Mouse (Mus musculus) intestine, embryonic 16.5 days (tissue): ENCODE data around the gene Apln. TPM values are rescaled to one million over a fixed set of nuclear protein-coding genes. Genes with fewer than 3 reads are reported as not detected.
A peak's percentile ranks its signal among the peaks of the same experiment; 100 is the strongest.

Source experiments
- ATAC-seq: fragments of 200-750 bp; cut with Nextera tagmentation; 2 replicates; pipeline ENCODE4 v1.8.0; 2017; ENCODE audit warnings: moderate TSS enrichment, moderate library complexity
- H3K27ac ChIP-seq: fragments of 300-500 bp; sonication (generic); 2 replicates; pipeline ENCODE4 v1.5.1; 2014; ENCODE audit warnings: mild to moderate bottlenecking, low read length
- H3K27me3 ChIP-seq: fragments of 300-500 bp; sonication (generic); replicated peaks from 2 replicates; pipeline ENCODE4 v1.6.1; 2014; ENCODE audit warnings: low read length, control low read depth, mixed read lengths; ENCODE audit not compliant: control insufficient read depth, insufficient read depth
- H3K36me3 ChIP-seq: fragments of 300-500 bp; sonication (generic); 2 replicates; pipeline ENCODE4 v1.6.1; 2014; ENCODE audit warnings: low read length, control low read depth; ENCODE audit not compliant: control insufficient read depth, insufficient read depth
- H3K4me1 ChIP-seq: fragments of 300-500 bp; sonication (generic); 2 replicates; pipeline ENCODE4 v1.6.1; 2014; ENCODE audit warnings: low read length, control low read depth, mixed read lengths; ENCODE audit not compliant: control insufficient read depth, insufficient read depth
- H3K4me2 ChIP-seq: fragments of 300-500 bp; sonication (generic); 2 replicates; pipeline ENCODE4 v1.6.1; 2014; ENCODE audit warnings: low read depth, low read length, control low read depth
- H3K4me3 ChIP-seq: fragments of 300-500 bp; sonication (generic); 2 replicates; pipeline ENCODE4 v1.5.1; 2014; ENCODE audit warnings: mild to moderate bottlenecking, low read length
- H3K9ac ChIP-seq: fragments of 300-500 bp; sonication (generic); 2 replicates; pipeline ENCODE4 v1.6.1; 2014; ENCODE audit warnings: low read depth, low read length
- H3K9me3 ChIP-seq: fragments of 300-500 bp; sonication (generic); 2 replicates; pipeline ENCODE4 v1.6.1; 2016; ENCODE audit warnings: low read length, control low read depth; ENCODE audit not compliant: control insufficient read depth
- WGBS: fragments of 180-500 bp; shearing (Covaris S2); extraction: QIAGEN DNeasy Blood & Tissue Kit; methylation state at CpG from one replicate; pipeline ENCODE4 v1.1.7; 2014; 5-methylcytosine and 5-hydroxymethylcytosine counted together
- polyA plus RNA-seq: library from polyadenylated mRNA; unstranded; fragments of >200 nt; fragmentation: Nextera tagmentation; extraction: Ambion mirVana; gene quantifications from 2 replicates; pipeline ENCODE4 v1.2.1, GENCODE M21; 2015

The Apln gene
- 5.7 and 6.0 TPM in 2 replicates for polyA plus RNA-seq

DNA sequence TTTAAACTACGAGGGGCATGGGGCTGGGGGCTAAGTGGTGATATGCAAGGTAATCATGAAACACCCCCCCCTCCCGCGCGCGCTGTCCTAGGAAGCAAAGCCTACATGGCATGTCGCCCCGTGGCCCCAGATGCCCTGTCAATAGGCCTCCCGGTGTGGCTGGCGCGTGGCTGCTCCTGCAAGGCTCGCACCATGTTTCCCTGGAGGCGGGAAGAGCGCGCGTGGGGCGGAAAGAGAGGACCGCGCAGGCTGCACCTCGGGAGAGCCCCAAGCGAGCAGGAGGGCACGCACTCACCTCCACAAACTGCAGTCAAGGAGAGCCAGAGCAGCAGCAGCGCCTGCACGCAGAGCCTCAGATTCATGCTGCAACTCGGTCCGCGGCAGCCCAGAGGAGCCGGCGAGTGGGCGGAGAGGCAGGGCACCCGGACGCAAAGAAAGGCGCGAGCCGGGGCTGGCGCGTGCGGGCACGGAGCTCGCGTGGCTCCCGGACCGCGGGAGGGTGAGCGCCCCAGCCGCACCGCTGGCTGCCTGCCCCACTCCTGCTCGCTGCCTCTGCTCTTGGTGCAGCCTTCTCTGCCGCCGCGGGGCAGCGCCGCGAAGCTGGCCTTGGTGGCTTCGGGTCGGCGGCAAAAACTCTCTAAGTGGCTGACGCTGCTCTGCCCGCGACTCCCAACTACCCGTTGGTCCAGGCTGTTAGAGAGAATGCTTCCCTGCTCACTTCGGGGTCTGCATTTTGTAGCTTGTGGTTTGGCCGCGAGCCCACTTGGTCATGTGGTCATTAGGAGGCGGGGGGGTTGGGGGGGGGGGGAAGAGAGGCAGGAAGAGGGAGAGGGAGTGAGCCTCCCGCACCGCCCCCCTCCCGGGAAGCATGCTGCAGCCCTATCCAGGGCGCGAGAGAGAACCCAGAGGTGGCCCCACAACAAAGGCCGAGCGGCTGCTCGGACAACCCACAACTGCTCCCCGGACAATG, at the start of gene Apln:
TSS of gene Apln (minus strand) at position 710 of the 970 bp plus-strand sequence.
- Histone ChIP-seq H3K9me3 (no peaks in the 10 kb centered on the region), H3K9ac (peak within 1 kb of the TSS; percentile 60), H3K27ac (no peak within 1 kb of the TSS), H3K36me3 (no peaks in the 10 kb centered on the region), H3K4me3 (peak within 1 kb of the TSS; percentile 51), H3K4me1 (no peaks in the 10 kb centered on the region), H3K4me2 (peak within 1 kb of the TSS; percentile 81), H3K27me3 (peaks cover 10% of the 10 kb centered on the region)
- ATAC-seq: peak; percentile 65
- 17% methylated on average over 65 of the region's 73 CpGs for WGBS

DNA sequence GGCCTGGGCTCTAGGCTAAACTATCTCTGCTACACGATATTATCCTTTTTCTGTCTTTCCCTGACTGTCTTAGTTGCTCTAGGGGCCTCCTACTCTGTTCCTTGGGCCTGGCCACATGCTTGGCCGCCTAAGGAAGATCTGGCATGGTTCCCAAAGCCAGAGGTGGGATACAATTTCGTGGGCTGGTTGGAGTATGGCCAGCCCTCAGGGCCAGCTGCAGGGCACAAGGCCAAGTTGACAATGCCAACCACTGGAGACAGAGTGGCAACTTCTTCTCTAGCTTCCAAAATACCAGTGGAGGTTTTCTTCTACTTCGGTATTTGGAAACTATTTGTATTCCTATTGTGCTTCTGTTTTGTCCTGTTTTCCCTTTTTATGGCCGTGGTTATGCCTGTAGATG, 47.7 kb upstream of the Apln start:
- no peak for ATAC-seq
- Histone ChIP-seq H3K27me3 (no peaks in the 10 kb centered on the region), H3K4me2 (no peak overlapping the region), H3K9ac (no peak overlapping the region), H3K9me3 (no peaks in the 10 kb centered on the region), H3K36me3 (no peaks in the 10 kb centered on the region), H3K27ac (no peak overlapping the region), H3K4me1 (no peaks in the 10 kb centered on the region), H3K4me3 (no peak overlapping the region)
- 68% methylated on average over 5 of the region's 5 CpGs for WGBS

DNA sequence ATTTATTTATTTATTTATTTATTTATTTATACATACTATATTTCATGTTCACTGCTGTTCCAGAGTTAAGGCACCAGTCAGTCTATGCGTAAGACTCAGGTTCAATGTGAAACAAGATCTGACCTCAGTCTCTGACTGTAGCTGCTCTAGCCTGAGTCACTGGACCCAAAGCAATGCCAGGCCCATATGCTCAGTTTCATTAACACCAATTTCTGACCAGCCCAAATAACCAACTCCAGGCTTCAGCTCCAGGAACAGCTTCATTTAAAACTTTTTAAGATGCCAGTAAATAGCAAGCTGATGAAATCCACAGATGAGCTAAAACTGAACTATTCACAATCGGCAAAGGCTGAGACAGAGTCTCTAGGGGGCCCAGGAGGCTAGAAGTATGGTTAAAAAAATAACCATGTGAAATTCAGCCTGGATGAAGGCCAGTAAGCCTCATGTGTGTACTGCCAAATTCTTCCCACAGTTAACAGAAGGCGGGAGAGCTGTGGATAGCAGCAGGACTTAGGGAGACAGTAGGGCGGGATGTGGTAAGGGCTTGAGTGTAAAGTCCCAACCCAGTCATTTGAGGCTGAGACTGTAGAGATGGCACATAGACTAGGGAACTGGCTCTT, 42.3 kb upstream of the Apln start:
- H3K9me3 ChIP-seq: no peaks in the 10 kb centered on the region
- WGBS: 84% methylated on average over 4 of the region's 4 CpGs
- no peaks in the 10 kb centered on the region for H3K36me3 ChIP-seq
- H3K27ac ChIP-seq: no peak overlapping the region
- no peak overlapping the region for H3K4me2 ChIP-seq
- ATAC-seq: no peak
- no peak overlapping the region for H3K4me3 ChIP-seq
- no peak overlapping the region for H3K9ac ChIP-seq
- peaks cover 5% of the 10 kb centered on the region; the same call in 1 of the 2 replicates for H3K27me3 ChIP-seq
- H3K4me1 ChIP-seq: no peaks in the 10 kb centered on the region

DNA sequence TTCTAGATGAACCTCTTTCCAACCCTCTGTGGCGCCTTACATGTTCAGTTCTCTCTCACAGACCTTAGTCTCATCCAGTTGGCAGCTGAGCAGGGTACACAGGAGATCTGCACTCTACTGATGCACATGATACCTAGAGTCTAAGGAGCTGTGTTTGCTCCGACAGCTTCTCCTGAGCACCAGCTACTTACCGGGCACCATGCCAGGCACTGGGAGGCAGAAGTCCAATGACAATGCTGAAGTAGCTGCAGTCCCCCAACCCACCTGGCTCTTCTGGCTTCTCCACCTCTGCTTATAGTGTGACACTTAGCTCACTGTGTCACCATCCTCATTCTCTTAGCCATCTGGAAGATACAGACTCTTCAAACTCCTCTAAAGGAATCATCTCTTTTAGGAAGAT, 40.0 kb upstream of the Apln start:
- H3K27me3 ChIP-seq: peaks cover 13% of the 10 kb centered on the region
- no peaks in the 10 kb centered on the region for H3K36me3 ChIP-seq
- no peak for ATAC-seq
- H3K4me2 ChIP-seq: no peak overlapping the region
- H3K9ac ChIP-seq: no peak overlapping the region
- H3K4me1 ChIP-seq: no peaks in the 10 kb centered on the region
- H3K9me3 ChIP-seq: no peaks in the 10 kb centered on the region
- WGBS: 87% methylated on average over 3 of the region's 3 CpGs
- no peak overlapping the region for H3K27ac ChIP-seq
- H3K4me3 ChIP-seq: no peak overlapping the region

DNA sequence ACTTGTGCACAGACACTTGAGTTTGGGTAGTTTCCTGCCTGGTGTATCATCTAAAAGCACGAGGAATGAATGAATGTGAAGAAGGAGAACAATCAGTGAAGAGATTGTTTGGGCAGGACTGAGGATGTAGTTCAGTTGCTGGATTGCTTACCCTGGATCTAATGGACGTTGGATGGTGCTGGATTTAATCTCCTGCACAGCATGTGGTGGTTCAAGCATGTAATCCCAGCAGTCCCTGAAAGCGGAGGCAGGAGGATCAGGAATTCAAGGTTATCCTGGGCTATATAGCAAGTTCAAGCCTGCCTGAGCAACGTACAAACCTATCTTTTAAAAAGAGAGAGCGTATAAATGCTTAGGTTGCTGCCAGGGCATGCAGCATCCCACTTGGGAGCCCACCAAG, 37.7 kb upstream of the Apln start:
- no peak overlapping the region for H3K4me2 ChIP-seq
- no peak overlapping the region for H3K27ac ChIP-seq
- no peak overlapping the region for H3K9ac ChIP-seq
- no peak for ATAC-seq
- WGBS: 36% methylated on average over 5 of the region's 5 CpGs
- H3K36me3 ChIP-seq: no peaks in the 10 kb centered on the region
- H3K27me3 ChIP-seq: peaks cover 13% of the 10 kb centered on the region
- no peaks in the 10 kb centered on the region for H3K4me1 ChIP-seq
- H3K9me3 ChIP-seq: no peaks in the 10 kb centered on the region
- H3K4me3 ChIP-seq: no peak overlapping the region

DNA sequence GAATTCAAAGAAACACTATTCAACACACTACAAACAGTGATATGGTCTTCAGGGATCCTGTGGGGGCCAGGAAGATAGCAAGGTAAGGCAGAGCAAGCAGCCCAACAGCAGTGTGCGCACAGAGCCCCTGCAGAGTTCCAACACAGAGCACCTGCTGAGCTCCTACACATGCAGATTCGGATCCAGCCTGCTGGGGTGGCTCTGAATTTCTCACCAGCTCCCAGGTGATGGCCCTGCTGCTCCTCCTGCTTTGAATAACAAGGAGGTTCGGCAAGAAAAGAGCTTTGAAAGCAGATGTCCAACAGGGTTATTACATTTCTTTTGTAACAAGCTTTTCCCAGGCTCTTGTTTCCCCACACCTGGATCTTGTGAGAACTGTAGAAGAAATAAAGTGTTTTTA, 37.3 kb upstream of the Apln start:
- Histone ChIP-seq H3K4me1 (no peaks in the 10 kb centered on the region), H3K27me3 (peaks cover 13% of the 10 kb centered on the region), H3K27ac (no peak overlapping the region), H3K36me3 (no peaks in the 10 kb centered on the region), H3K9ac (no peak overlapping the region), H3K4me2 (no peak overlapping the region), H3K4me3 (no peak overlapping the region), H3K9me3 (no peaks in the 10 kb centered on the region)
- WGBS: 25% methylated on average over 3 of the region's 3 CpGs
- ATAC-seq: no peak

DNA sequence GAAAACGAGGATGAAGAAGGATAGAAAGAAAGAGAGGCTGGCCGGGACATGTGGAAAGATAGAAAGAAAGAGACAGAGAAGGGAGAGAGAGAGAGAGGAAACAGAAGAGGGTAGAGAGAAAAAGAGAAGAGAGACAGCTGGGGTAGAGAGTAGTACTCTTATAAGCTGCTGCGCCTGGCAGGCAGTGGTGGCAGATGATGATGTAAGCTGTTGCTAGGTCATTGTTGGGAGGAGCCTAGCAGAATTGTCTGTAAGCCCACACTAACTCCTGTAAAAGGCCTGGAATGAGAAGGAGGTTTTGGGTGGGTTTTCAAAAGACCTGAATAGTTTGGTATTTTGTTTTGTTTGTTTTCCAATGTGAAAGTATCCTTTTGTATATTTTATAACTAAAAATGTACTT, 32.2 kb upstream of the Apln start:
- Histone ChIP-seq H3K27me3 (peaks cover 7% of the 10 kb centered on the region), H3K27ac (no peak overlapping the region), H3K9ac (no peak overlapping the region), H3K4me3 (no peak overlapping the region), H3K4me2 (no peak overlapping the region), H3K4me1 (no peaks in the 10 kb centered on the region), H3K36me3 (no peaks in the 10 kb centered on the region), H3K9me3 (no peaks in the 10 kb centered on the region)
- 76% methylated on average over 3 of the region's 3 CpGs for whole genome bisulfite sequencing
- no peak for ATAC-seq

DNA sequence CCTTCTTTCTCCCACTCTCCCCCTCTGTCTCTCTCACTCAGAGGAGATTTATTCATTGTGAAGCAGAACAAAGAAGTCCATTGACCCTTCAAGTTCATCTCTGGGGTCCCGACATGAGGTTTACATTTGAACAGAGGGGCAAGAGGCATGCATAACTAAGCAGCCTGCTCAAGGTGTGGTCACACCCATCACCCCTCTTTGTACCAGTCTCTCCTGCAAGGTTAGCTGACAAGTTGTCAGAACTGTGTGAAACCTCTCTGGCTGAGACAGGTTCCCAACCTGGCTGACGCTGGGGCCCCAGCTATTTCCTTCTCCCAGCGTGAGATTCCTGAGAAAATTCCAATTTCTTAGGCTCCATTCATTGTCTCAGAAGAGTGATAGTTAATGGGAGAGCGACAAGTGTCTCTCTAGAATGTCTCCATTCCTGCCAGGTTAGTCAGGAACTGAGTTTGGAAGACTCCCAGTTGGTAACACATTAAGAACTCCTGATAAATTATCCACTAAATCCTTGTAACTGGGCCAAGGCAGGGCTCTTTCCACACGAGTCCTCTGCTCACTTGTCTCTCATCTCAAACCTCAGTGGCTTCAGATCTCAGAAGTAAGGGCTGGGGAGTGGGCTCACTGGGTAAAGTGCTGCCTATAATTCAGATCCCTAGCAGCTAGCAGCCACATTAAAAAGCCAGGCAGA, 29.7 kb upstream of the Apln start:
- Histone ChIP-seq H3K4me1 (no peaks in the 10 kb centered on the region), H3K27ac (no peak overlapping the region), H3K4me2 (no peak overlapping the region), H3K9ac (no peak overlapping the region), H3K36me3 (no peaks in the 10 kb centered on the region), H3K27me3 (no peaks in the 10 kb centered on the region), H3K4me3 (no peak overlapping the region), H3K9me3 (no peaks in the 10 kb centered on the region)
- ATAC-seq: no peak
- 34% methylated on average over 5 of the region's 5 CpGs for WGBS

DNA sequence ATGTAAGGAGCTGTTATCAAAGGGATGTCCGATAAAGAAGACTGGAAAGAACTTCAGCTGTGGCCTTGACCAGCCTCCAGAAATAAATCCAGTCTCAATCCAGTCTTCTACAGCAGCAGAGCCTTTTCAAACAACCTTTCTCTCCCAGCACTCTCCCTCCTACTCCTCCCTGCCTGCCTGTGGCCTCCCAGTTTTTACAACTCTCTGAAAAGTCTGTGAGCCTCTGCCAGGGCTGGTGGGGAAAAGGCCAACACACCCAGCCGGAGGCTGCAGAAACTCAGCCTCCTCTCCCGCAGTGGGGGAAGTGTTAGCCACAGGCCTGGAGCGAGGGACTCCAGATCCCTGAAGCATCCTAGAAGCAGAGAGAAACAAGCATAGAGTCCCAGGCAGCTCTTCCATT, 27.8 kb upstream of the Apln start:
- H3K4me2 ChIP-seq: no peak overlapping the region
- H3K9me3 ChIP-seq: no peaks in the 10 kb centered on the region
- H3K4me3 ChIP-seq: no peak overlapping the region
- 75% methylated on average over 4 of the region's 4 CpGs for whole genome bisulfite sequencing
- H3K9ac ChIP-seq: no peak overlapping the region
- H3K36me3 ChIP-seq: no peaks in the 10 kb centered on the region
- ATAC-seq: no peak
- H3K27ac ChIP-seq: no peak overlapping the region
- no peaks in the 10 kb centered on the region for H3K27me3 ChIP-seq
- no peaks in the 10 kb centered on the region for H3K4me1 ChIP-seq
